Mouse (Mus musculus) gonadal fat pad, adult 2 months (tissue): ENCODE results near the gene Mcrip2. TPM values are rescaled to one million over a fixed set of nuclear protein-coding genes. Genes with fewer than 3 reads are reported as not detected.

Experiments used
- DNase-seq: peaks from one replicate; pipeline ENCODE4 v3.0.0-alpha.2; 2012; ENCODE audit warnings: low read depth
- polyA plus RNA-seq: library from polyadenylated mRNA; depleted of rRNA; stranded (reverse); fragments of >200 nt; gene quantifications from 2 replicates; pipeline ENCODE4 v1.2.3, GENCODE M21; 2012; rRNA removed

Gene Mcrip2
- polyA plus RNA-seq, 1 experiment = 61.7 TPM

- DNase-seq = no peak
Observed at GRCm38 (mm10) chr17:25818851-25819780, 49.4 kb downstream of the Mcrip2 start.

GRCm38 (mm10) chr17:25817662-25818061, 50.9 kb downstream of the Mcrip2 start:
- DNase-seq = no peak

Other genes starting within 250 kb of the Mcrip2 start
- not detected in 2 replicates for gene Gng13, start 151.6 kb downstream of the Mcrip2 start, polyA plus RNA-seq
- 2.6 and 2.9 TPM in 2 replicates for gene Chtf18, start 141.3 kb downstream of the Mcrip2 start, polyA plus RNA-seq
- gene Rpusd1, start 141.1 kb downstream of the Mcrip2 start, polyA plus RNA-seq = 25.8 and 28.8 TPM in 2 replicates
- gene Mslnl, start 132.7 kb downstream of the Mcrip2 start, polyA plus RNA-seq = 0.36 and 0.38 TPM in 2 replicates
- 17.7 and 34.7 TPM in 2 replicates for gene Msln, start 114.4 kb downstream of the Mcrip2 start, polyA plus RNA-seq
- gene Narfl, start 95.0 kb downstream of the Mcrip2 start, polyA plus RNA-seq = 19.1 and 23.9 TPM in 2 replicates
- gene Haghl, start 83.1 kb downstream of the Mcrip2 start, polyA plus RNA-seq = 45.8 and 47.3 TPM in 2 replicates
- 0.29 and 0.30 TPM in 2 replicates for gene Ccdc78, start 82.2 kb downstream of the Mcrip2 start, polyA plus RNA-seq
- gene Fam173a, start 75.9 kb downstream of the Mcrip2 start, polyA plus RNA-seq = 105 and 133 TPM in 2 replicates
- 0.23 TPM in 1 of 2 replicates, not detected in the other for gene AC134908.4, start 73.1 kb downstream of the Mcrip2 start, polyA plus RNA-seq
- 22.2 and 31.4 TPM in 2 replicates for gene Metrn, start 71.6 kb downstream of the Mcrip2 start, polyA plus RNA-seq
- 0.58 and 0.81 TPM in 2 replicates for gene Fbxl16, start 59.7 kb downstream of the Mcrip2 start, polyA plus RNA-seq
- gene Wdr24, start 45.1 kb downstream of the Mcrip2 start, polyA plus RNA-seq = 32.1 and 36.4 TPM in 2 replicates
- 91.2 and 94.5 TPM in 2 replicates for gene Jmjd8, start 39.9 kb downstream of the Mcrip2 start, polyA plus RNA-seq
- gene Stub1, start 35.4 kb downstream of the Mcrip2 start, polyA plus RNA-seq = 219 and 228 TPM in 2 replicates
- 129 and 138 TPM in 2 replicates for gene Rhbdl1, start 31.5 kb downstream of the Mcrip2 start, polyA plus RNA-seq
- gene Gm20683, start 27.0 kb downstream of the Mcrip2 start, polyA plus RNA-seq = 47.4 and 55.8 TPM in 2 replicates
- 54.0 and 60.0 TPM in 2 replicates for gene Rhot2, start 23.9 kb downstream of the Mcrip2 start, polyA plus RNA-seq
- gene Wdr90, start 7.3 kb downstream of the Mcrip2 start, polyA plus RNA-seq = 27.1 and 35.9 TPM in 2 replicates
- gene Mettl26, start 6.3 kb upstream of the Mcrip2 start, polyA plus RNA-seq = 89.7 and 105 TPM in 2 replicates
- gene Wfikkn1, start 12.1 kb upstream of the Mcrip2 start, polyA plus RNA-seq = 0.95 and 1.1 TPM in 2 replicates
- 49.5 and 51.3 TPM in 2 replicates for gene Rab40c, start 51.0 kb upstream of the Mcrip2 start, polyA plus RNA-seq
- 122 and 144 TPM in 2 replicates for gene Pigq, start 76.2 kb upstream of the Mcrip2 start, polyA plus RNA-seq
- gene Nhlrc4, start 76.2 kb upstream of the Mcrip2 start, polyA plus RNA-seq = 7.0 and 12.9 TPM in 2 replicates
- gene A930017K11Rik, start 83.8 kb upstream of the Mcrip2 start, polyA plus RNA-seq = 2.4 TPM in 2 replicates
- gene Capn15, start 117.0 kb upstream of the Mcrip2 start, polyA plus RNA-seq = 27.6 and 28.1 TPM in 2 replicates
- 29.9 and 35.0 TPM in 2 replicates for gene Rab11fip3, start 200.8 kb upstream of the Mcrip2 start, polyA plus RNA-seq
- 24.3 and 24.4 TPM in 2 replicates for gene Decr2, start 221.6 kb upstream of the Mcrip2 start, polyA plus RNA-seq
- gene Nme4, start 226.8 kb upstream of the Mcrip2 start, polyA plus RNA-seq = 7.2 and 9.4 TPM in 2 replicates
- 65.0 and 70.0 TPM in 2 replicates for gene Tmem8, start 244.5 kb upstream of the Mcrip2 start, polyA plus RNA-seq